Mouse (Mus musculus): ENCODE data around the gene Mtr.

- TF ChIP-seq CTCF (IDR thresholded peaks at IDR 0.05; ENCODE audit: borderline replicate concordance, extremely low read depth, insufficient read depth, insufficient read length) (no peak), POLR2A (IDR thresholded peaks at IDR 0.05; ENCODE audit: borderline replicate concordance, extremely low read depth, insufficient read depth, insufficient read length, poor library complexity, severe bottlenecking) (no peak)
Observed at GRCm38 (mm10) chr13:12283826-12284225, 25.9 kb upstream of the Mtr start.
